Mouse (Mus musculus) lung, postnatal 0 days (tissue): ENCODE results near the gene Cd44.

ENCODE experiments used
- CTCF ChIP-seq: IDR thresholded peaks from 2 replicates; pipeline ENCODE4 v1.5.1; 2016; ENCODE audit warnings: antibody characterized with exemption, mild to moderate bottlenecking
- EP300 ChIP-seq: IDR thresholded peaks from 2 replicates; pipeline ENCODE4 v1.6.1; 2016; ENCODE audit warnings: antibody characterized with exemption, mild to moderate bottlenecking, control low read depth

DNA sequence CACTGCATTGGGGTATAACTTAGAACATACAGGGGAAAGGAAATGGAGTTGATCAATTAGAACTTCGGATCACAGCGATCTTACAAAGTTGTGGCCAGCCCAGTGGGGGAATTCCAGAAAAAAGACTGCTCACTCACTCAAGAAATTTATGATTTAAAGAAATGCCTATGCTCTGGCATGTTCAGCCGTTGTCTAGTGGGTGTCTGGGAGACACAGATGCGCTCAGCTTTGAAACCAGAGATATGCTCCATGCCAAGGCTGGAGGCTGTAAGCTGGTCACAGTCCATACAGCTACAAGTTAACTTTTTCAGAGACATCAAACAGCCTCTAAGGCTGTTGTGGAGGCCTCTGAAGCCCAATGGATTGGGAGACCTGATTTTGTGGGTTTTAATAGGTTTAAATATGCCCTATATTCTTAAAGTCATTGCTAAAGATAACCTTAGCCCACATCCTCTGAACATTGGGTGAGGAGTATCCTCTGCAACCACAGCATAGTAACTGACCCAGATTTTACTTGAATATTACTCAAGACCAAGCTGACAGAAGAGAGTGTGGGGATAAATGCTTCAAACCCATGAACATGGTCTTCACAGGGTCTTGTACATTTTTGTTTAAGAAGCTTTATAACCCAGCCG, 46.5 kb upstream of the Cd44 start:
- TF ChIP-seq CTCF (no peak), EP300 (no peak)
